Mouse (Mus musculus) frontal cortex, adult 2 months (tissue): ENCODE measurements around the gene Sox18. TPM values are rescaled to one million over a fixed set of nuclear protein-coding genes. Genes with fewer than 3 reads are reported as not detected.

ENCODE experiments used
- DNase-seq, 2 experiments: peaks; one replicate each; pipeline ENCODE4 v3.0.0; 2022; ENCODE audit warnings: low spot score in 1 of 2; ENCODE audit errors: extremely low spot score in 1 of 2
- polyA plus RNA-seq: library from polyadenylated mRNA; depleted of rRNA; stranded (reverse); fragments of >200 nt; gene quantifications from 2 replicates; pipeline ENCODE4 v1.2.3, GENCODE M21; 2012; rRNA removed

Gene Sox18
- polyA plus RNA-seq: 20.4 and 22.5 TPM in 2 replicates

- no peak for DNase-seq
Observed at GRCm38 (mm10) chr2:181671326-181671725, at the start of gene Sox18. Gene Sox18, minus strand, starts transcription at chr2:181671640.

DNA sequence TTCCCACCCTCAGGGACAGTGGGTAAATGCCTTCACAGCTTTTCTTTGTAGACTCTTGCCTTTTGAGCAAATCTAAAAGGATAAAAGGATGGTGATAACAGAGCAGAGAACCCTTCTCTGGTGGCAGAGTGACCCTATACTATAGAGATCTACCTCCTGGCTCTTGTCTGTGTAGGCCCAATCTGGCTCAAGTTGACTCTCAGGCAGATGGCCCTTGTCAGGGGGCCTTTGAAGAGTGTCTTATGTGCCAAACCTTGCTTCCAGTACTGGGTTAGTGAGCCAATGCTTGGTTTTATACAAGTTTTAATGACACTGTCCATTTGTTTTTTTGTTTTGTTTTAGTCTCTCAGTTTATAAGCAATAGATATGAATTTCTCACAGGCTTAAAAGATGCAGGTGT lies 49.8 kb upstream of the Sox18 start:
- DNase-seq: no peak

DNA sequence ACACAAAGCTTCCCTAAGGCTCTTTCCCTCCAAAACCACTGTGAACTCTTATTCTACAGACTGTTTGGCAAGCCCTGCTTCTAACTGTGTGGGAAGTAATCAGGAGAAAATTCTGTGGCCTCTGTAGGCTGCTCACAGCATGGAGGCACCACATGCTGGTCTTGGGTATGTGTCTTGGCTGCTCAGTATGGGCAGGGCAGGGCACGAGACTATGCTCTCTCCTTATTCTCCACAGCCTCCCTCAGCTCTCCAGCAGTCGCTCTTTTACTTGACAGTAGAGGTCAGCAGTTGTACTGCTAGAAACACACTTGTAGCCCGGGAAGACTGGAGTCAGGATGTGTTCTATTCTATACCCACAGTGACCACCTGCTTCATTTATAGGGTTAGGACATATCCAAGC lies 48.6 kb upstream of the Sox18 start:
- DNase-seq: no peak

- no peak for DNase-seq
Observed at GRCm38 (mm10) chr2:181716991-181717390, 45.6 kb upstream of the Sox18 start.

- DNase-seq: no peak
Observed at GRCm38 (mm10) chr2:181715382-181715781, 43.9 kb upstream of the Sox18 start.

DNA sequence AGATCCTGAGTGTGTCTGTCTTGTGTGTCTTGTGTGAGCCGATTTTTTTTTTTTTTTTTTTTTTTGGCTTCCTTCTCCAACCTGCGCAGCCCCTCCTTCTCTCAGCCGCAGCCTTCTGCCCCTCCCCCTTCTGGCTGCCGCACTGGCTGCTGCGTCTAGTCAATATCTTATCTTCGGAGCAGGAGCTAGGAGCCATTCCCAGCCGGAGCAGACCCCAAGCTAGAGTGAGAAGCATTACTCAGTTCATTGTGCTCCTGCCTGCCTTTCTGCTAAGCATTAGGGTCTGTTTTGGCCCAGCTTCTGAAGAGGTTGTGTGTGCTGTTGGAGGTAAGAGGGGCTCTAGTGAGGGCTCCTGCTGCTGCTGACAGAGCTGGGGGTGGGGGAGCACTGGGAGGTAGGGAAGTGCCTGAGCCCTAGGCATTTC lies 43.5 kb upstream of the Sox18 start, which contains the start of gene Oprl1:
Oprl1 (plus strand) TSS at position 114 of the 424 bp plus-strand sequence.
- peak in 1 of 2 experiments; percentile 79 for DNase-seq

GRCm38 (mm10) chr2:181713749-181714148 lies 42.3 kb upstream of the Sox18 start:
- peak; percentile 71 to 76 for DNase-seq

DNA sequence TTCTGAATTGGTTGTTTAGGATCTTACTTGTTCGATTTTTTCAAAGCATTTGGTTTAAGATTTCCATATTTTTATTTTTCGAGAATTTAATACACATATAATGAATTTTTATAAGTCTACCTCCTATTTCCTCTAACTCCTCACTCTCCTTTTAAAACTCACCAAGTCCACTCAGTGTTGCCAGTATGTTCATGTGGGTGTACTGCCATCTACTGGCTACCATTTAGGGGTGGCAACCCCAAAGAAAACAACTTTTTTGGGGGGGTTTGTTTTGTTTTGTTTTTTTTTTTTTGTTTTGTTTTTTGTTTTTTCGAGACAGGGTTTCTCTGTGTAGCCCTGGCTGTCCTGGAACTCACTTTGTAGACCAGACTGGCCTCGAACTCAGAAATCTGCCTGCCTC lies 35.2 kb upstream of the Sox18 start:
- no peak for DNase-seq

DNA sequence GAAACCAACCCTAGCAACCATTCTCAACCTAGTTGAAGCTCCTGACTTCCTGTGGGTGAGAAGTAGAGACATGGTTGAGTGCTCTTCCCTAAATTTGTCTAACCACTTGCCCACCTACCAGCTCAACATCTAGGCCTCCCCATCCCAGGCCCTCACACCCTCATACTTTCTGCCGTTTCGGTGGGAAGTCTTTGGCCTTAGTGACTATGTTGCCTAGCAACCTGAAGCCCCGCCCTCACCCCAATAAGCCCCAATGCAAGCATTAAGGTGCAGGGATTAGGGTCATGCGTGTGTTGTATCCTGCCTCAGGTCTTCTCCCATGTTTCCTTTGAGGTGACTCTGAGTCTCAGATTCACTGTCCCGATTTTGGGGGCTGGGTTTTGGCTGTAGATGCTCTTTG lies 26.8 kb upstream of the Sox18 start, which contains the start of gene Lkaaear1:
Lkaaear1 (minus strand) TSS at position 202 of the 400 bp plus-strand sequence.
- DNase-seq: no peak

DNA sequence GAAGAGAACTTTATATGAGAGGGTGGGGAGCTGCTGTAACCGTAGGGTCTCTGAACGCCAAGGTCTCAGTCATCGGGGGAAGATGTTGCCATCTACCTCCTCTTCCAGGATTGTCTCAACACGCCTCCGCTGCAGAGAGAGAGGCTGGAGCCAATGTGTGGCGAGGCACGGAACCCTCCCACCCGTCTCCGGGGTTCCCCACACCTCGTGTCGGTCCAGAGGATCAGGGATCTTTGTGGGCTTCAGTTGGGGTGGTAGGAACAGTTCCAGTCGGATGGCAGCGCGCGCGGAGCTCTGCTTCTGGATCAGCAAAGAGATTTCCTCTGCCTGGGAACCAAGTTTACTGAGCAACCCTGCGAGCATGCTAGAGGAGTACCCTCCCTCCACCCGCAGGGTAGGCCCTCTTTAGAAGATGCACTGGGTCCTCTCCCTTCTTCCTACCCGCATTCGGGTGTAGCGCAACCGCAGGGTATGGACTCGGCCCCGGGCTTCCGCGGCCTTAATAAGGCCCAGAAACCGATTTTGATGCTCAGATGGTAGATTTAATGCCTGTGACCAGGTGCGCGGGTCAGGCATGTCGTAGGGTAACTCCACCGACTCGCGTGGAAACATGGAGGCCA lies 25.5 kb upstream of the Sox18 start:
- no peak for DNase-seq

GRCm38 (mm10) chr2:181695776-181696175 lies 24.3 kb upstream of the Sox18 start:
- DNase-seq: no peak

GRCm38 (mm10) chr2:181694581-181694980 lies 23.1 kb upstream of the Sox18 start:
- no peak for DNase-seq

- DNase-seq: peak in 1 of 2 experiments; percentile 74
Observed at GRCm38 (mm10) chr2:181693339-181694280, 22.2 kb upstream of the Sox18 start, which contains the start of gene Rgs19. Gene Rgs19, minus strand, starts transcription at chr2:181693977.

GRCm38 (mm10) chr2:181692304-181692703 lies 20.9 kb upstream of the Sox18 start:
- DNase-seq: no peak

- DNase-seq: no peak
Observed at GRCm38 (mm10) chr2:181691571-181691970, 20.1 kb upstream of the Sox18 start.

DNA sequence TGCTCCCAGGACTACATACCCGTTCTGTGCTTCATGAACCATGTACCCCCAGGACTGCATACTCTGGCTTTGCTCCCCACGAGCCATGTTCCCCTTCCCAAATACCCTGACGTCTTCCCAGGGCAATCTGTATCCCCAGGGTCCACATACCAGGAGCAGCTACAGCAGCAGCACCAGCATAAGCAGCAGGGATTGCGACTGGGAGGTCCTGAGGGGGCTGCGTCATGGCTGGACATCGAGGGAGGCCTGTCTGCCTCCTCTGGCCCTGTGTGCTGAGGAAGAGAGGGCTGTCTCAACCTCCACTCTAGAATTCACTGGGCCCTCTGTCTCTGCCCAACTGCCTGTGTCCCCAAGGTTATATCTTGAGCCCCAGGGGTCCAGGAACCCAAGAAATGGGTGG lies 19.6 kb upstream of the Sox18 start:
- no peak for DNase-seq

DNA sequence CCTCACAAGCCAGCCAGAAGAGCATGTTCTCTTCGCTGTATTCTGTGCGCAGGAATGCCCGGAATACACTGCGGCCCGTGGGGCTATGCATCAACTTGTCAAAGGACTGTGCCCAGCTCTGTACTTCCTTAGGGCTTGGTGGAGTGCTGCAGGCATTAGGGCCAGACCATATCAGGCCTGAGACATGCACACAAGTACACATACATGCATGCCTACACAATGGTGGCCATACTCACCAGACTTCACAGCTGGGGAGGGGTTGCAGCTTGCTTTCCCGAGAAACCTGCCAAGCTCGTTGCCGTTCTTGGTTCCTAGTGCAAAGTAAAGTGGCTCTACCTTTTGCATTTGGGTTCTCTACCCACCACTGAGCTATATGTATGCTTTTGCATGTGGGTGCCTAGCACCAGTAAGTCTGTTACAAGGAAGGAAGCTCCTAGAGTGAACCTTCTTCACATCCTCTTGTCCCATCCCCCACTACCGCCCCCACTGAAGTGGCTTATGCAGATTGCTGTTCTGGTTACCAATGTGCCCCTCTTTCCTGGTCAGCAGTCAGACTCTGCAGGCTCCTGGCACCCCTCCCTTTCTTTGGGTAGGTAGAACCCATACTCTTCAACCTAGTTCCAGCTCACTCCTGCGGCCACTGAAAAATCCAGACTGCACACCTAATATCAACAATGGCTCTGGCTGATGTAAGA lies 18.2 kb upstream of the Sox18 start:
- DNase-seq: no peak

GRCm38 (mm10) chr2:181687586-181687985 lies 16.1 kb upstream of the Sox18 start:
- no peak for DNase-seq

DNA sequence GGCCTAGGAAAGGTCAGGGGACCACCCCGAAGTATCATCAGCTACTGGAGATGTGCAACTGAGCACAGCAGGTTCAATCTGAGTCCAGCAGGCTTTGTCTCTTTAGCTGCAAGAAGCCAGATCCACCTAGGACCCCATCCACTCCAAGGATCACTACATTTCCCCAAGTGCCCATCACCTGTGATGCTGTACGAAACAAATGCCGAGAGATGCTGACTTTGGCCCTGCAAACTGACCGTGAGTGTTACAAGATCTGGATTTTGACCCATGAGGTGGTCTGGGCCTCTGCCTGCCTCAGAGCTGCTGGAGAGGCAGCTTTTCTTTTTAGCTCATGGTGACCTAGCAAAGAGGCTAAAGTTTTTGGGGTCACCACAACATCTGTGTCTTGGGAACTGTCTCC lies 14.2 kb upstream of the Sox18 start:
- DNase-seq: no peak

GRCm38 (mm10) chr2:181684713-181685112 lies 13.3 kb upstream of the Sox18 start:
- DNase-seq: no peak

DNA sequence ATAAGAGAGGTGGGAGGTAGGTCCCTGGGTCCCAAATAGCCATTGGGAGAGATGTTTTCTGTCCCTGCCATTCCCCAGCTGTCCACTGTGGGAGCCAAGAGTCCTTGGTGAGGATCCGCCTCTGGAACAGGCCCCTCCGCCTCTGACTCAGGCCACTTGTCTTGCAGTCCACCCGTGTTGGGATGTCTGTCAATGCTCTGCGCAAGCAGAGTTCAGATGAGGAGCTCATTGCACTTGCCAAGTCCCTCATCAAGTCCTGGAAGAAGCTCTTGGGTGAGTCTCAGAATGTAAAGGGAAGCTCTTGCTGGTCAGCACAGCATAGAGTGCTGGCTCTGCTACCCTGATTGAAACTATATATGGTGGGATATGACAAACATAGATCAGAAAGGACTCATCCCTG lies 11.9 kb upstream of the Sox18 start:
- no peak for DNase-seq
